Mouse (Mus musculus) neural tube, embryonic 14.5 days (tissue): ENCODE results near the gene 1700028P14Rik. TPM values are rescaled to one million over a fixed set of nuclear protein-coding genes. Genes with fewer than 3 reads are reported as not detected.
"Not testable (repeated sequence)": the region's sequence is repeated elsewhere in the genome, so short reads cannot be mapped to it uniquely, and the experiment has no call there.

ENCODE experiments used
- ATAC-seq: fragments of 200-750 bp; cut with Nextera tagmentation; 2 replicates; pipeline ENCODE4 v1.8.0; 2017; ENCODE audit warnings: low read depth, mild to moderate bottlenecking, moderate TSS enrichment, moderate library complexity
- H3K27ac ChIP-seq: fragments of 300-500 bp; sonication (generic); 2 replicates; pipeline ENCODE4 v1.5.1; 2014; ENCODE audit warnings: low read depth, mild to moderate bottlenecking, control low read depth, low read length, moderate library complexity, mixed read lengths
- H3K27me3 ChIP-seq: fragments of 300-500 bp; sonication (generic); 2 replicates; pipeline ENCODE4 v1.6.1; 2014; ENCODE audit warnings: low read length; ENCODE audit not compliant: control insufficient read depth, insufficient read depth
- H3K36me3 ChIP-seq: fragments of 300-500 bp; sonication (generic); 2 replicates; pipeline ENCODE4 v1.6.1; 2014; ENCODE audit warnings: low read length, mixed read lengths; ENCODE audit not compliant: control insufficient read depth, insufficient read depth
- H3K4me1 ChIP-seq: fragments of 300-500 bp; sonication (generic); 2 replicates; pipeline ENCODE4 v1.6.1; 2014; ENCODE audit warnings: low read length; ENCODE audit not compliant: control insufficient read depth, insufficient read depth
- H3K4me2 ChIP-seq: fragments of 300-500 bp; sonication (generic); 2 replicates; pipeline ENCODE4 v1.6.1; 2014; ENCODE audit warnings: mild to moderate bottlenecking, low read depth, low read length, control low read depth
- H3K4me3 ChIP-seq: fragments of 300-500 bp; sonication (generic); 2 replicates; pipeline ENCODE4 v1.5.1; 2014; ENCODE audit warnings: low read depth, low read length, control low read depth, mixed read lengths
- H3K9ac ChIP-seq: fragments of 300-500 bp; sonication (generic); replicated peaks from 2 replicates; pipeline ENCODE4 v1.6.1; 2014; ENCODE audit warnings: low read depth, mild to moderate bottlenecking, control low read depth, low read length, mixed read lengths
- H3K9me3 ChIP-seq: fragments of 300-500 bp; sonication (generic); 2 replicates; pipeline ENCODE4 v1.6.1; 2016; ENCODE audit warnings: low read length; ENCODE audit not compliant: control insufficient read depth
- WGBS: fragments of 180-500 bp; shearing (Covaris S2); extraction: QIAGEN DNeasy Blood & Tissue Kit; methylation state at CpG from one replicate; pipeline ENCODE4 v1.1.7; 2014; 5-methylcytosine and 5-hydroxymethylcytosine counted together
- polyA plus RNA-seq: library from polyadenylated mRNA; unstranded; fragments of >200 nt; fragmentation: Nextera tagmentation; extraction: Ambion mirVana; gene quantifications from 2 replicates; pipeline ENCODE4 v1.2.1, GENCODE M21; 2014

The 1700028P14Rik gene
- 0.32 and 1.6 TPM in 2 replicates for polyA plus RNA-seq

- Histone ChIP-seq H3K27ac (no peak within 1 kb of the TSS), H3K4me1 (no peaks in the 10 kb centered on the region), H3K4me3 (peak within 1 kb of the TSS; percentile 11; the same call in 1 of the 2 replicates), H3K9me3 (no peaks in the 10 kb centered on the region), H3K9ac (no peak within 1 kb of the TSS), H3K27me3 (no peaks in the 10 kb centered on the region), H3K36me3 (no peaks in the 10 kb centered on the region), H3K4me2 (peak within 1 kb of the TSS; percentile 16; the same call in 1 of the 2 replicates)
- 5% methylated on average over 13 of the region's 13 CpGs for WGBS
- ATAC-seq = peak; percentile 91
Measured at GRCm38 (mm10) chr19:23652644-23653043, at the start of gene 1700028P14Rik. Gene 1700028P14Rik (minus strand): TSS chr19:23652812.

- WGBS = 90% methylated on average over 4 of the region's 4 CpGs
- Histone ChIP-seq H3K9me3 (no peaks in the 10 kb centered on the region), H3K4me1 (no peaks in the 10 kb centered on the region), H3K27ac (no peak overlapping the region), H3K27me3 (no peaks in the 10 kb centered on the region), H3K4me3 (no peak overlapping the region), H3K4me2 (no peak overlapping the region), H3K9ac (no peak overlapping the region), H3K36me3 (peaks cover 11% of the 10 kb centered on the region; the same call in 1 of the 2 replicates)
- ATAC-seq = no peak
Measured at GRCm38 (mm10) chr19:23699131-23699530, 46.5 kb upstream of the 1700028P14Rik start.

- ATAC-seq = no peak
- H3K4me3 ChIP-seq = no peak overlapping the region
- H3K4me1 ChIP-seq = no peaks in the 10 kb centered on the region
- 85% methylated on average over 7 of the region's 7 CpGs for WGBS
- H3K27me3 ChIP-seq = no peaks in the 10 kb centered on the region
- H3K4me2 ChIP-seq = no peak overlapping the region
- H3K9ac ChIP-seq = no peak overlapping the region
- H3K9me3 ChIP-seq = no peaks in the 10 kb centered on the region
- H3K36me3 ChIP-seq = peaks cover 11% of the 10 kb centered on the region; the same call in 1 of the 2 replicates
- H3K27ac ChIP-seq = no peak overlapping the region
Measured at GRCm38 (mm10) chr19:23698366-23698765, 45.8 kb upstream of the 1700028P14Rik start.

- 81% methylated on average over 8 of the region's 8 CpGs for WGBS
- no peak for ATAC-seq
- no peak overlapping the region for H3K9ac ChIP-seq
- no peaks in the 10 kb centered on the region for H3K27me3 ChIP-seq
- no peak overlapping the region for H3K4me2 ChIP-seq
- H3K36me3 ChIP-seq = peaks cover 11% of the 10 kb centered on the region; the same call in 1 of the 2 replicates
- H3K4me1 ChIP-seq = no peaks in the 10 kb centered on the region
- H3K27ac ChIP-seq = no peak overlapping the region
- no peaks in the 10 kb centered on the region for H3K9me3 ChIP-seq
- no peak overlapping the region for H3K4me3 ChIP-seq
Measured at GRCm38 (mm10) chr19:23697861-23698260, 45.2 kb upstream of the 1700028P14Rik start.

GRCm38 (mm10) chr19:23694344-23694743 is 41.7 kb upstream of the 1700028P14Rik start:
- Histone ChIP-seq H3K36me3 (peaks cover 11% of the 10 kb centered on the region; the same call in 1 of the 2 replicates), H3K4me3 (no peak overlapping the region), H3K9me3 (no peaks in the 10 kb centered on the region), H3K4me2 (no peak overlapping the region), H3K27ac (no peak overlapping the region), H3K27me3 (no peaks in the 10 kb centered on the region), H3K4me1 (no peaks in the 10 kb centered on the region), H3K9ac (no peak overlapping the region)
- ATAC-seq = no peak
- WGBS = 71% methylated on average over 4 of the region's 4 CpGs

GRCm38 (mm10) chr19:23688421-23688946 is 35.9 kb upstream of the 1700028P14Rik start:
- Histone ChIP-seq H3K36me3 (no peaks in the 10 kb centered on the region), H3K27ac (no peak overlapping the region), H3K4me3 (peak overlapping the region; percentile 83), H3K27me3 (no peaks in the 10 kb centered on the region), H3K4me1 (peaks cover 8% of the 10 kb centered on the region), H3K4me2 (peak overlapping the region; percentile 42), H3K9ac (no peak overlapping the region), H3K9me3 (no peaks in the 10 kb centered on the region)
- ATAC-seq = no peak
- WGBS = 11% methylated on average over 4 of the region's 4 CpGs

- H3K4me2 ChIP-seq = peak within 1 kb of the TSS; percentile 51
- peaks cover 8% of the 10 kb centered on the region for H3K4me1 ChIP-seq
- ATAC-seq = peak; percentile 93
- peak within 1 kb of the TSS; percentile 95 for H3K27ac ChIP-seq
- H3K9ac ChIP-seq = peak within 1 kb of the TSS; percentile 87
- no peaks in the 10 kb centered on the region for H3K27me3 ChIP-seq
- H3K9me3 ChIP-seq = no peaks in the 10 kb centered on the region
- WGBS = under 1% methylated on average over 90 of the region's 93 CpGs
- peak within 1 kb of the TSS; percentile 83 for H3K4me3 ChIP-seq
- no peaks in the 10 kb centered on the region for H3K36me3 ChIP-seq
Measured at GRCm38 (mm10) chr19:23687296-23688021, 34.8 kb upstream of the 1700028P14Rik start, which contains the start of gene Ptar1. Gene Ptar1 (plus strand): TSS chr19:23687429.

- H3K27me3 ChIP-seq = no peaks in the 10 kb centered on the region
- WGBS = 0% methylated on average over 14 of the region's 14 CpGs
- H3K4me2 ChIP-seq = peak overlapping the region; percentile 51
- ATAC-seq = no peak; the same call in 1 of the 2 replicates
- H3K27ac ChIP-seq = peak overlapping the region; percentile 95
- peak overlapping the region; percentile 87 for H3K9ac ChIP-seq
- peaks cover 8% of the 10 kb centered on the region for H3K4me1 ChIP-seq
- H3K4me3 ChIP-seq = peak overlapping the region; percentile 83
- H3K9me3 ChIP-seq = no peaks in the 10 kb centered on the region
- no peaks in the 10 kb centered on the region for H3K36me3 ChIP-seq
Measured at GRCm38 (mm10) chr19:23686962-23687295, 34.3 kb upstream of the 1700028P14Rik start.

GRCm38 (mm10) chr19:23675656-23676055 is 23.0 kb upstream of the 1700028P14Rik start:
- not testable (repeated sequence) for H3K36me3 ChIP-seq, H3K4me2 ChIP-seq, H3K4me3 ChIP-seq, H3K27me3 ChIP-seq, ATAC-seq, H3K27ac ChIP-seq, H3K9me3 ChIP-seq, H3K9ac ChIP-seq, H3K4me1 ChIP-seq
- 95% methylated on average over 8 of the region's 8 CpGs for WGBS
